Mouse (Mus musculus): ENCODE data around the gene Gm20388.

DNA sequence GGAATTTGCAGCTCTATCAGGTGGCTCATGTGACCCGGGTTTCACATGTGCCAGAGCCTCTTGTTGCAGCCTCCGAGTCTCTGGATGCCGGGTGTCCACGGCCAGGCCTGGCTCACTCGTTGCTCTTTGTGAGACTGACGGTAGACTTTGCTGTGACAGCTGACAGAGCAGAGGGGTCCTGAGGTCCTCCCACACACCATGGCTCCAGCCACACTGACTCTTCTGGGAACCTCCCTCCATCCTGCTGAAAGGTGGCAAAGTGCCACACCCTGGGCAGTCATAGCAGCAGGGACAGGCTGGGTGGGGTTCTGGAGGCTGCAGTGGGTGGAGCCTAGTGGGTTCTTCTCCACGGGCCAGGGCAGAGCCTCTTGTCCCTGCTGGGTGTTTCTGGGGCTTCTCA, 1849.8 kb downstream of the Gm20388 start:
- TF ChIP-seq CTCF (IDR thresholded peaks at IDR 0.05; ENCODE audit: low read depth) (no peak), EP300 (IDR thresholded peaks at IDR 0.05; ENCODE audit: low read depth) (no peak)
